8 mouse cellular contexts compared by ENCODE assay signal in genomic region chr6:29433804-29434795, GRCm38 (mm10). TPM values are rescaled to one million over a fixed set of nuclear protein-coding genes. Genes with fewer than 3 reads are reported as not detected.
DNase-seq lines count a peak whose midpoint lies in the region; ATAC-seq lines count a peak whose summit lies in the region.

No protein-coding gene starts in this region.

- no peaks in the 10 kb centered on the region for H3K9me3 ChIP-seq in forebrain, embryonic 15.5 days
- H3K9me3 ChIP-seq in hindbrain, embryonic 10.5 days, result no peaks in the 10 kb centered on the region
- no peaks in the 10 kb centered on the region for H3K9me3 ChIP-seq in midbrain, embryonic 11.5 days (ENCODE audit: control insufficient read depth, low read length)

- H3K4me3 ChIP-seq in forebrain, embryonic 15.5 days, result peak overlapping the region; percentile 45
- H3K4me3 ChIP-seq in hindbrain, embryonic 10.5 days, result peak overlapping the region; percentile 59
- H3K4me3 ChIP-seq in midbrain, embryonic 11.5 days (ENCODE audit: low read depth, low read length), result peak overlapping the region; percentile 44

- H3K36me3 ChIP-seq in forebrain, embryonic 15.5 days, result no peaks in the 10 kb centered on the region
- no peaks in the 10 kb centered on the region for H3K36me3 ChIP-seq in hindbrain, embryonic 10.5 days
- H3K36me3 ChIP-seq in midbrain, embryonic 11.5 days (ENCODE audit: control insufficient read depth, insufficient read depth, low read length), result no peaks in the 10 kb centered on the region

- 9% methylated on average over 27 of the region's 27 CpGs for WGBS in forebrain, embryonic 15.5 days
- 2% methylated on average over 27 of the region's 27 CpGs for WGBS in hindbrain, embryonic 10.5 days
- 1% methylated on average over 27 of the region's 27 CpGs for WGBS in midbrain, embryonic 11.5 days

- no peak overlapping the region for H3K9ac ChIP-seq in forebrain, embryonic 15.5 days (replicated peaks)
- peak overlapping the region; percentile 53; the same call in 1 of the 2 replicates for H3K9ac ChIP-seq in midbrain, embryonic 11.5 days (ENCODE audit: low read length)

- ATAC-seq in forebrain, embryonic 15.5 days (replicated peaks), result no peak
- ATAC-seq in midbrain, embryonic 11.5 days (ENCODE audit: low FRiP score), result 0 out of 2 replicates have a peak, but pooled peaks have one; percentile 3
- no peak for ATAC-seq in monocyte, adult 5-6 weeks (replicated peaks; ENCODE audit: insufficient number of reproducible peaks, low FRiP score, low TSS enrichment, poor library complexity, severe bottlenecking)

- H3K4me1 ChIP-seq in forebrain, embryonic 15.5 days, result peaks cover 53% of the 10 kb centered on the region
- H3K4me1 ChIP-seq in hindbrain, embryonic 10.5 days (replicated peaks), result peaks cover 65% of the 10 kb centered on the region
- H3K4me1 ChIP-seq in midbrain, embryonic 11.5 days (ENCODE audit: control insufficient read depth, insufficient read depth, low read length), result peaks cover 34% of the 10 kb centered on the region

- no peak overlapping the region for H3K27ac ChIP-seq in forebrain, embryonic 15.5 days (replicated peaks)
- H3K27ac ChIP-seq in hindbrain, embryonic 10.5 days, result peak overlapping the region; percentile 86
- H3K27ac ChIP-seq in midbrain, embryonic 11.5 days (ENCODE audit: low read depth, low read length), result no peak overlapping the region; the same call in 1 of the 2 replicates

- peak; percentile 27 for DNase-seq in urinary bladder, adult 2 months (ENCODE audit: low spot score)
- DNase-seq in urinary bladder, postnatal 10 days (ENCODE audit: low spot score), result no peak
- peak; percentile 65 for DNase-seq in hindbrain, embryonic 10.5 days (ENCODE audit: low spot score)
- peak; percentile 95 for DNase-seq in midbrain, embryonic 11.5 days (ENCODE audit: low spot score, missing footprints)
- no peak for DNase-seq in thymus, postnatal 14 days
- DNase-seq in adrenal gland, postnatal 10 days, result no peak

- H3K27me3 ChIP-seq in forebrain, embryonic 15.5 days, result peaks cover 25% of the 10 kb centered on the region
- peaks cover 72% of the 10 kb centered on the region for H3K27me3 ChIP-seq in hindbrain, embryonic 10.5 days (ENCODE audit: insufficient read depth, poor library complexity, severe bottlenecking)
- peaks cover 34% of the 10 kb centered on the region for H3K27me3 ChIP-seq in midbrain, embryonic 11.5 days (ENCODE audit: control insufficient read depth, insufficient read depth, low read length)

- peak overlapping the region; percentile 80 for H3K4me2 ChIP-seq in forebrain, embryonic 15.5 days (replicated peaks)
- peak overlapping the region; percentile 74 for H3K4me2 ChIP-seq in midbrain, embryonic 11.5 days

RNA-seq across cellular contexts. Expression of gene Flnc, which starts 1.0 kb away (rescaled TPM):
- 40.8 and 75.6 TPM in 2 replicates for polyA plus RNA-seq in urinary bladder, adult 2 months (2012; rRNA removed)
- 1.9 and 2.0 TPM in 2 replicates for polyA plus RNA-seq in forebrain, embryonic 15.5 days (2015; fragmentation: Nextera tagmentation; extraction: Ambion mirVana)
- 3.6 and 4.1 TPM in 2 replicates for polyA plus RNA-seq in hindbrain, embryonic 10.5 days (2016; fragmentation: Nextera tagmentation; extraction: Ambion mirVana)
- polyA plus RNA-seq in midbrain, embryonic 11.5 days (2014; fragmentation: Nextera tagmentation; extraction: Ambion mirVana), result 1.8 and 2.5 TPM in 2 replicates
- not detected in 3 replicates for total RNA-seq in monocyte, adult 5-6 weeks (2017)
- total RNA-seq in adrenal gland, postnatal 10 days (2021), result 10 to 100 TPM; 17.6 to 41.6 TPM

RNA-seq across cellular contexts. Expression of gene Atp6v1f, which starts 33.4 kb away (rescaled TPM):
- 234 and 282 TPM in 2 replicates for polyA plus RNA-seq in urinary bladder, adult 2 months (2012; rRNA removed)
- polyA plus RNA-seq in forebrain, embryonic 15.5 days (2015; fragmentation: Nextera tagmentation; extraction: Ambion mirVana), result 327 TPM in 2 replicates
- 226 and 252 TPM in 2 replicates for polyA plus RNA-seq in hindbrain, embryonic 10.5 days (2016; fragmentation: Nextera tagmentation; extraction: Ambion mirVana)
- polyA plus RNA-seq in midbrain, embryonic 11.5 days (2014; fragmentation: Nextera tagmentation; extraction: Ambion mirVana), result 178 and 199 TPM in 2 replicates
- total RNA-seq in monocyte, adult 5-6 weeks (2017), result 216 to 361 TPM (median 337 TPM) in 3 replicates
- 100 to 1,000 TPM; 183 to 191 TPM for total RNA-seq in adrenal gland, postnatal 10 days (2021)

RNA-seq across cellular contexts. Expression of gene Atp6v1fnb, which starts 37.1 kb away (rescaled TPM):
- polyA plus RNA-seq in urinary bladder, adult 2 months (2012; rRNA removed), result not detected in 2 replicates
- polyA plus RNA-seq in forebrain, embryonic 15.5 days (2015; fragmentation: Nextera tagmentation; extraction: Ambion mirVana), result 0.29 TPM in 1 of 2 replicates, not detected in the other
- not detected in 2 replicates for polyA plus RNA-seq in hindbrain, embryonic 10.5 days (2016; fragmentation: Nextera tagmentation; extraction: Ambion mirVana)
- 0.20 and 0.25 TPM in 2 replicates for polyA plus RNA-seq in midbrain, embryonic 11.5 days (2014; fragmentation: Nextera tagmentation; extraction: Ambion mirVana)
- total RNA-seq in monocyte, adult 5-6 weeks (2017), result 0.78 TPM in 1 of 3 replicates, not detected in the others
- under 1 TPM in 1 of 2 experiments, not detected in 1; 0.45 TPM for total RNA-seq in adrenal gland, postnatal 10 days (2021)

RNA-seq across cellular contexts. Expression of gene Ccdc136, which starts 38.0 kb away (rescaled TPM):
- 19.7 and 29.6 TPM in 2 replicates for polyA plus RNA-seq in urinary bladder, adult 2 months (2012; rRNA removed)
- 42.2 and 42.8 TPM in 2 replicates for polyA plus RNA-seq in forebrain, embryonic 15.5 days (2015; fragmentation: Nextera tagmentation; extraction: Ambion mirVana)
- polyA plus RNA-seq in hindbrain, embryonic 10.5 days (2016; fragmentation: Nextera tagmentation; extraction: Ambion mirVana), result 21.5 and 22.4 TPM in 2 replicates
- polyA plus RNA-seq in midbrain, embryonic 11.5 days (2014; fragmentation: Nextera tagmentation; extraction: Ambion mirVana), result 20.5 and 22.4 TPM in 2 replicates
- total RNA-seq in monocyte, adult 5-6 weeks (2017), result 0.49 to 0.96 TPM (median 0.67 TPM) in 3 replicates
- 1 to 10 TPM; 3.5 to 6.7 TPM for total RNA-seq in adrenal gland, postnatal 10 days (2021)

RNA-seq across cellular contexts. Expression of gene Opn1sw, which starts 45.8 kb away (rescaled TPM):
- polyA plus RNA-seq in urinary bladder, adult 2 months (2012; rRNA removed), result 9.3 and 11.3 TPM in 2 replicates
- 0.37 and 0.50 TPM in 2 replicates for polyA plus RNA-seq in forebrain, embryonic 15.5 days (2015; fragmentation: Nextera tagmentation; extraction: Ambion mirVana)
- polyA plus RNA-seq in hindbrain, embryonic 10.5 days (2016; fragmentation: Nextera tagmentation; extraction: Ambion mirVana), result 0.17 and 0.21 TPM in 2 replicates
- polyA plus RNA-seq in midbrain, embryonic 11.5 days (2014; fragmentation: Nextera tagmentation; extraction: Ambion mirVana), result 0.19 and 0.25 TPM in 2 replicates
- total RNA-seq in monocyte, adult 5-6 weeks (2017), result not detected in 3 replicates
- not detected for total RNA-seq in adrenal gland, postnatal 10 days (2021)

Comparison
In these comparisons a context has a peak if more than half of its experiments do, and no peak if none do; other contexts are left out.
1. DNase-seq: peak in urinary bladder, adult 2 months (single experiment), hindbrain, embryonic 10.5 days (single experiment) and midbrain, embryonic 11.5 days (single experiment); none in urinary bladder, postnatal 10 days (single experiment), thymus, postnatal 14 days (single experiment) and adrenal gland, postnatal 10 days (single experiment).
2. Peak in every context shown above with its lines, with median percentiles within 50 percentile points of each other: H3K4me3 ChIP-seq.